Mouse (Mus musculus) neural tube, embryonic 12.5 days (tissue): Measurements from ENCODE around the gene Odf3l1. TPM values are rescaled to one million over a fixed set of nuclear protein-coding genes. Genes with fewer than 3 reads are reported as not detected.

Experiments used
- ATAC-seq: fragments of 200-750 bp; cut with Nextera tagmentation; 2 replicates; pipeline ENCODE4 v1.8.0; 2017; ENCODE audit warnings: low read depth, mild to moderate bottlenecking, moderate TSS enrichment, moderate library complexity; ENCODE audit not compliant: low FRiP score
- H3K27ac ChIP-seq: fragments of 300-500 bp; sonication (generic); 2 replicates; pipeline ENCODE4 v1.5.1; 2016
- H3K27me3 ChIP-seq: fragments of 300-500 bp; sonication (generic); replicated peaks from 2 replicates; pipeline ENCODE4 v1.6.1; 2016; ENCODE audit warnings: mild to moderate bottlenecking
- H3K36me3 ChIP-seq: fragments of 300-500 bp; sonication (generic); 2 replicates; pipeline ENCODE4 v1.6.1; 2016; ENCODE audit warnings: mild to moderate bottlenecking
- H3K4me1 ChIP-seq: fragments of 300-500 bp; sonication (generic); 2 replicates; pipeline ENCODE4 v1.6.1; 2016
- H3K4me2 ChIP-seq: fragments of 300-500 bp; sonication (generic); replicated peaks from 2 replicates; pipeline ENCODE4 v1.6.1; 2016; ENCODE audit warnings: mild to moderate bottlenecking
- H3K4me3 ChIP-seq: fragments of 300-500 bp; sonication (generic); 2 replicates; pipeline ENCODE4 v1.5.1; 2016
- H3K9ac ChIP-seq: fragments of 300-500 bp; sonication (generic); 2 replicates; pipeline ENCODE4 v1.6.1; 2016; ENCODE audit warnings: mild to moderate bottlenecking
- H3K9me3 ChIP-seq: fragments of 300-500 bp; sonication (generic); 2 replicates; pipeline ENCODE4 v1.6.1; 2016; ENCODE audit warnings: mild to moderate bottlenecking
- WGBS: fragments of 180-500 bp; shearing (Covaris S2); methylation state at CpG from one replicate; pipeline ENCODE4 v1.1.7; 2016; 5-methylcytosine and 5-hydroxymethylcytosine counted together
- polyA plus RNA-seq: library from polyadenylated mRNA; unstranded; fragments of >200 nt; fragmentation: Nextera tagmentation; extraction: Ambion mirVana; gene quantifications from 2 replicates; pipeline ENCODE4 v1.2.1, GENCODE M21; 2016

Odf3l1 gene
- polyA plus RNA-seq, 1 experiment from 2014 or later = not detected

GRCm38 (mm10) chr9:56862863-56863262 is 1.6 kb downstream of the Odf3l1 start:
- H3K4me1 ChIP-seq = peaks cover 16% of the 10 kb centered on the region; the same call in 1 of the 2 replicates
- WGBS = 49% methylated on average over 2 of the region's 2 CpGs
- ATAC-seq = no peak
- no peak overlapping the region for H3K4me3 ChIP-seq
- no peak overlapping the region for H3K9ac ChIP-seq
- no peak overlapping the region for H3K4me2 ChIP-seq
- no peaks in the 10 kb centered on the region for H3K36me3 ChIP-seq
- no peaks in the 10 kb centered on the region for H3K9me3 ChIP-seq
- H3K27ac ChIP-seq = no peak overlapping the region
- H3K27me3 ChIP-seq = peaks cover 22% of the 10 kb centered on the region; the same call in 1 of the 2 replicates

GRCm38 (mm10) chr9:56860486-56861269 is 3.8 kb downstream of the Odf3l1 start:
- WGBS = 75% methylated on average over 15 of the region's 15 CpGs
- Histone ChIP-seq H3K9ac (no peak overlapping the region), H3K36me3 (no peaks in the 10 kb centered on the region), H3K27ac (no peak overlapping the region), H3K4me1 (peaks cover 14% of the 10 kb centered on the region; the same call in 1 of the 2 replicates), H3K9me3 (no peaks in the 10 kb centered on the region), H3K4me3 (no peak overlapping the region), H3K4me2 (no peak overlapping the region), H3K27me3 (peaks cover 20% of the 10 kb centered on the region; the same call in 1 of the 2 replicates)
- ATAC-seq = no peak

DNA sequence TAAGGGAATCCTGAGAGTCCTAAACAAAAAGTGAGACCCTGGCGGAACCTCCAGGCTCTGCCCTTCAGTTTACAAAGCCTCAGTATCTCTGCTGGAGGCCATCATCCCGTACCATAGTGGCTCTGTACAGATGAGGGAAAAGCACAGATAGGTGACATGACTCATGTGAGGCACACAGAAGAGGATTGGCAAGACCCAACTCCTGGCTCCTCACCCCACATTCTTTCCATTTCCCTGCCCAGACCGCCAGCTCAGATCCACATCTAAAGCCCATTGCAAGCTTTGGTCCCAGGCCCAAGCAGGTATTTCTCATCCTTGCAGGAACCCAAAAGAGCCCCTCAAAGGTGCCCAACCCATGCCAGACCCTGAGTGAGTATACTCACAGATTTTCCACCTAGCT is 4.4 kb downstream of the Odf3l1 start:
- Histone ChIP-seq H3K9me3 (no peaks in the 10 kb centered on the region), H3K4me2 (no peak overlapping the region), H3K36me3 (no peaks in the 10 kb centered on the region), H3K4me1 (peaks cover 11% of the 10 kb centered on the region; the same call in 1 of the 2 replicates), H3K27me3 (peaks cover 14% of the 10 kb centered on the region; the same call in 1 of the 2 replicates), H3K9ac (no peak overlapping the region), H3K4me3 (no peak overlapping the region), H3K27ac (no peak overlapping the region)
- WGBS = 65% methylated on average over 3 of the region's 3 CpGs
- ATAC-seq = no peak

DNA sequence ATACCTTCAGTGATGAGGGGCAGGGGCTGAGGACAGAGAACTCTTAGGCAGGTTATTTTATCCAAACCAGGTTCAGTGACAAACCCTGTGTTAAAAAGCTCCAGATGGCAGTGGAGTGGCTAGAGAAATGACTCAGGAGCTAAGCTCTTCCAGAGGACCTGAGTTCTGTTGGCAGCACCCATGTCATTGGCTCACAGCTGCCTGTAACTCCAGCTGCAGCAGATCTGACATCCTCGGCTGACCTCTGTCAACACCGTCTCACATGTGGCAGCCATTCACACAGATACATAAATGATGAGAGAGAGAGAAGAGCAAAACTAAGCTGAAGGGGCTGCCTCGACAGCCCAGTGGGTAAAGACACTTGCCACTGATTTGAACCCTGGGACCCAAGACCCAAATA is 7.0 kb downstream of the Odf3l1 start:
- Histone ChIP-seq H3K27me3 (no peaks in the 10 kb centered on the region), H3K9me3 (no peaks in the 10 kb centered on the region), H3K4me1 (no peaks in the 10 kb centered on the region), H3K9ac (no peak overlapping the region), H3K4me2 (no peak overlapping the region), H3K4me3 (no peak overlapping the region), H3K36me3 (no peaks in the 10 kb centered on the region), H3K27ac (no peak overlapping the region)
- no peak for ATAC-seq
- 67% methylated on average over 3 of the region's 3 CpGs for WGBS

DNA sequence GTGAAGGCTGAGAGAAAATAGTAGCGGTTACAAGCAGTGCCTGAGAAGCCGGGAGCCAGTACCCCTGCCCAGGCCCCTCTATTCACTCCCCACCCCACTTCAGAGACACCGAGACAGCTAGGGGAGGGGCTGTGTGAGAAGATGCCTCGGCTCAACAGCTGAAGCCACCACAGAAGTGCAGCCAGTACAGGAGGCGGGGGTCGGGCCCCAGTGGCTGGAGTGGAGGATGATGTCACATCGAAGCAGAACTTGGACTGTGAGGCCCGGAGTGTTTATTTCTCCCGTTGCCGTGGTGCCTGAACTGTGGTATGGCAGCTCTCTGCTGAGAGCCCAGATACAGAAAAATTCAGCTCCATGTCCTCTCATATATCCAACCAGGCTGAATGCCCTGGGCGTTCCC is 12.7 kb downstream of the Odf3l1 start:
- no peak for ATAC-seq
- no peak overlapping the region for H3K27ac ChIP-seq
- whole genome bisulfite sequencing = 38% methylated on average over 11 of the region's 11 CpGs

DNA sequence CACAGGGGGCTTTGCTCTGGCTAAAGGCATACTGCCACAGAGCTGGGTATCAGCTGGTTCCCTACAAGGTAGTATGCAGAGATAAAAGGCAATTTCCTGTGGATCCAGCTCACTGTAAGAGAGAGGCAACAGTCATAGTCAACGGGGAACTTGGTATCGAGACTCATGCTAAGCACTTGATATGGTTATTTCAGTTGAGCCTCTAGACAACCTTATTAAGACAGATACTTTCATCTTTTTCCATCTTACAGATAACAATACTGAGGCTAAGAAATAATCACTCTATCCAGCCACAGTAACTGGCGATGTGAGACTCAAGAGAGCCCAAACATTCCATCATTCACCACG is 13.6 kb downstream of the Odf3l1 start:
- no peak for ATAC-seq
- 92% methylated on average over 4 of the region's 4 CpGs for WGBS

More for the DNA sequence above, 12.7 kb downstream of the Odf3l1 start:
- Histone ChIP-seq H3K4me2 (no peak overlapping the region), H3K9ac (no peak overlapping the region), H3K9me3 (no peaks in the 10 kb centered on the region), H3K27me3 (no peaks in the 10 kb centered on the region), H3K4me1 (peaks cover 8% of the 10 kb centered on the region), H3K36me3 (no peaks in the 10 kb centered on the region), H3K4me3 (no peak overlapping the region)

GRCm38 (mm10) chr9:56850128-56850904 is 14.2 kb downstream of the Odf3l1 start:
- no peak overlapping the region for H3K4me2 ChIP-seq
- H3K27ac ChIP-seq = no peak overlapping the region
- H3K36me3 ChIP-seq = no peaks in the 10 kb centered on the region
- H3K4me3 ChIP-seq = no peak overlapping the region
- no peaks in the 10 kb centered on the region for H3K9me3 ChIP-seq
- WGBS = 77% methylated on average over 14 of the region's 14 CpGs
- H3K4me1 ChIP-seq = peaks cover 8% of the 10 kb centered on the region
- no peak overlapping the region for H3K9ac ChIP-seq
- ATAC-seq = no peak
- no peaks in the 10 kb centered on the region for H3K27me3 ChIP-seq

More for the DNA sequence above, 13.6 kb downstream of the Odf3l1 start:
- no peak overlapping the region for H3K27ac ChIP-seq
- no peak overlapping the region for H3K4me3 ChIP-seq
- no peaks in the 10 kb centered on the region for H3K36me3 ChIP-seq
- H3K4me2 ChIP-seq = no peak overlapping the region
- H3K9ac ChIP-seq = no peak overlapping the region
- H3K4me1 ChIP-seq = peaks cover 8% of the 10 kb centered on the region
- H3K27me3 ChIP-seq = no peaks in the 10 kb centered on the region
- H3K9me3 ChIP-seq = no peaks in the 10 kb centered on the region

DNA sequence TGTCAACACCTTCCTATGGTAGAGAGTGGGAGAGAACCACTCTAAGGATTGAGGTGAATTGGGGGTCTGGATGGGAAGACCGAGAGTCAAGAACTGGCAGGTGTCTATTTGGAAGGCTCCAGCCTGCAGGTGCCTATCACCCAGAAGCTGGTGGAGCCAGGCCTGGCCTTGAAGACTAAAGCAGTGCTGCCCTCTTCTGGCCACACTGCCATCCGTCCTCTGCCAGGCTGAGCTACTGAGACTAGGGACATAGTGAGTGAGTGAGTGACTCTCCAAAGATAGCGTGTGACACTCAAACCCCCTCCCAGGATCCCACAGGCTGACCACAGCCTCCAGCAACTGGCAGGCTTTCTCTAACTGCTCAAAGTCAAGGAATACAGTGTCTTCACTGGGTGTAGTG is 17.0 kb downstream of the Odf3l1 start:
- Histone ChIP-seq H3K4me2 (no peak overlapping the region), H3K36me3 (no peaks in the 10 kb centered on the region), H3K9me3 (no peaks in the 10 kb centered on the region), H3K9ac (no peak overlapping the region), H3K27ac (no peak overlapping the region), H3K4me3 (no peak overlapping the region), H3K27me3 (no peaks in the 10 kb centered on the region), H3K4me1 (peaks cover 23% of the 10 kb centered on the region)
- 11% methylated on average over 3 of the region's 3 CpGs for WGBS
- ATAC-seq = 0 out of 2 replicates have a peak, but pooled peaks have one; percentile 22

DNA sequence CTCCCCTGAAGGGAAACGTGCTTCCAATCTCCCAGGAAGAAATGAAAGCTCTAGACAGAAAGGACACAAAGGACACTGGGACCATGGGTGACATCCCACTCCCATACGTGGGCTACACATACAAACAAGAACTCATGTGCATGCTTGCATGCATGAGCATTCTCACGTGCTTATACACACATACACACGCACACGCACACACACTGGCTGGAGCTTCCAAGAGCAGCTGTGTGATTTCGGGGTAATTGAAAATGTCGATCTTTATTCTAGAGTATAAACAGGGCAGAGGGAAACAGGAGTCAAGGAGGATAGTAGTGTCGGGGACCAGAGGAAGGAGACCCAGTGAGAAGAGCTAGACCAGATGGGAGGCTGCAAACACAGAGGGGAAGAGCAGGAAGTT is 19.8 kb downstream of the Odf3l1 start:
- 59% methylated on average over 8 of the region's 8 CpGs for WGBS
- Histone ChIP-seq H3K9me3 (no peaks in the 10 kb centered on the region), H3K4me1 (peaks cover 33% of the 10 kb centered on the region), H3K27me3 (no peaks in the 10 kb centered on the region), H3K4me3 (no peak overlapping the region), H3K4me2 (no peak overlapping the region), H3K27ac (no peak overlapping the region), H3K9ac (peak overlapping the region; percentile 9; the same call in 1 of the 2 replicates), H3K36me3 (no peaks in the 10 kb centered on the region)
- ATAC-seq = no peak

- peak overlapping the region; percentile 9; the same call in 1 of the 2 replicates for H3K9ac ChIP-seq
- no peaks in the 10 kb centered on the region for H3K36me3 ChIP-seq
- no peaks in the 10 kb centered on the region for H3K27me3 ChIP-seq
- no peak overlapping the region for H3K4me2 ChIP-seq
- H3K4me3 ChIP-seq = no peak overlapping the region
- ATAC-seq = no peak
- H3K9me3 ChIP-seq = no peaks in the 10 kb centered on the region
- 40% methylated on average over 7 of the region's 7 CpGs for WGBS
- no peak overlapping the region for H3K27ac ChIP-seq
- H3K4me1 ChIP-seq = peaks cover 33% of the 10 kb centered on the region
Observed at GRCm38 (mm10) chr9:56843679-56844188, 20.7 kb downstream of the Odf3l1 start.

- peak; percentile 65 for ATAC-seq
- Histone ChIP-seq H3K4me2 (peak overlapping the region; percentile 1; the same call in 1 of the 2 replicates), H3K27ac (no peak overlapping the region; the same call in 1 of the 2 replicates), H3K9me3 (no peaks in the 10 kb centered on the region), H3K4me1 (peaks cover 33% of the 10 kb centered on the region), H3K27me3 (no peaks in the 10 kb centered on the region; the same call in 1 of the 2 replicates), H3K36me3 (no peaks in the 10 kb centered on the region), H3K9ac (no peak overlapping the region), H3K4me3 (no peak overlapping the region)
- 6% methylated on average over 3 of the region's 3 CpGs for WGBS
Observed at GRCm38 (mm10) chr9:56842303-56842719, 22.2 kb downstream of the Odf3l1 start.

DNA sequence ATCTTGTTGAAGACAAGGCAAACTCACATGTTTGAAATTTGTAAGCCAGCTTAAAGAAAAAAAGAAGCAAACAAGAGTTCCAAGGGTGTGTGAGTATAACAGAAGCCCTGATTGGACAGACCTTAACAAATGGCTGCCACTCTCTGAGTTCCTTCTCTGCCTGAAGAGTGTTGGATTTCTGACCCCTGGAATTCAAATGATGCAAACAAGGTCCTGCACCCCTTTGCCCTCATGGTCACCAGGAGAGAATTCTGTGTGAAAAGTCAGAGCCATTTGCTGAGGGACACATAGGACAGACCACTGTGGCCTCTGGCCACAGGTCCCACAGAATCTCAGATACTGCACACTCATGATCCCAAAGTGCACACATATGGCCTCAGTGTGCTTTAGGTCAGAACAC is 22.6 kb downstream of the Odf3l1 start:
- Histone ChIP-seq H3K4me3 (no peak overlapping the region), H3K36me3 (no peaks in the 10 kb centered on the region), H3K27me3 (no peaks in the 10 kb centered on the region; the same call in 1 of the 2 replicates), H3K9ac (no peak overlapping the region), H3K4me1 (peaks cover 33% of the 10 kb centered on the region), H3K9me3 (no peaks in the 10 kb centered on the region), H3K4me2 (0 out of 2 replicates have a peak overlapping the region, but pooled peaks have one; percentile 1), H3K27ac (no peak overlapping the region)
- ATAC-seq = 0 out of 2 replicates have a peak, but pooled peaks have one; percentile 4
